Mouse (Mus musculus): Measurements from ENCODE around the gene Smim1. TPM values are rescaled to one million over a fixed set of nuclear protein-coding genes. Genes with fewer than 3 reads are reported as not detected.

Smim1 gene
- polyA plus RNA-seq (2014; fragmentation: Nextera tagmentation; extraction: Ambion mirVana), result 95.7 and 104 TPM in 2 replicates

- peaks cover 7% of the 10 kb centered on the region; the same call in 1 of the 2 replicates for H3K27me3 ChIP-seq (ENCODE audit: control insufficient read depth, insufficient read depth, low read length)
- no peaks in the 10 kb centered on the region for H3K9me3 ChIP-seq (replicated peaks; ENCODE audit: control insufficient read depth, low read length)
- H3K4me2 ChIP-seq, result peak within 1 kb of the TSS; percentile 77
- H3K27ac ChIP-seq (ENCODE audit: low read depth, low read length), result peak within 1 kb of the TSS; percentile 85
- peak; percentile 42 for ATAC-seq (replicated peaks; ENCODE audit: insufficient number of reproducible peaks, low FRiP score, low TSS enrichment)
- H3K9ac ChIP-seq (ENCODE audit: low read depth, low read length), result peak within 1 kb of the TSS; percentile 75
- WGBS (ENCODE audit: insufficient replicate concordance), result 3% methylated on average over 30 of the region's 33 CpGs
- peaks cover 44% of the 10 kb centered on the region for H3K4me1 ChIP-seq (ENCODE audit: control insufficient read depth, insufficient read depth, low read length)
- peaks cover 4% of the 10 kb centered on the region for H3K36me3 ChIP-seq (ENCODE audit: control insufficient read depth, insufficient read depth, low read length)
- peak within 1 kb of the TSS; percentile 58 for H3K4me3 ChIP-seq (ENCODE audit: low read depth, low read length)
Measured at GRCm38 (mm10) chr4:154025641-154026440, at the start of gene Smim1. Gene Smim1, minus strand, starts transcription at chr4:154026230.

DNA sequence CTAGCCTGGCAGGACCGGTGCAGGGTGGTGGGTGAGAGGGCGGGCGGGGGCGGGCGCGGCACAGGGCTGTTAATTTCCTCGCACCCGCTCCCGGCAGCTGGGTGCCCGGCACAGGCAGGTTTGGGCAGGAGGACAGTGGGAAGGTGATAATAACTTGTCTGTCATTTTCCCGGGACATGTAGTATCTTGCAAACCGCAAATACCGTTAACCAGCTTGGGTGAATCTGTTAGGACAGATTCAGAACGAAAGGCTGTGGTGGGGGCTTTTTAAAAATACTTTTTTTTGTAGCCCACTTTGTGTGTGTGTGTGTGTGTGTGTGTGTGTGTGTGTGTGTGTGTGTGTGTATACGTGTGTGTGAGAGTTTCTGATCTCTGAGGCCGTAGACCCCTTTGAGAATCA, 45.9 kb upstream of the Smim1 start:
- no peak overlapping the region for H3K27ac ChIP-seq (ENCODE audit: low read depth, low read length)
- H3K4me2 ChIP-seq, result no peak overlapping the region
- WGBS (ENCODE audit: insufficient replicate concordance), result 14% methylated on average over 13 of the region's 16 CpGs

GRCm38 (mm10) chr4:154071521-154071920, 45.5 kb upstream of the Smim1 start:
- Histone ChIP-seq H3K4me3 (ENCODE audit: low read depth, low read length) (no peak overlapping the region), H3K27me3 (ENCODE audit: control insufficient read depth, insufficient read depth, low read length) (peaks cover 52% of the 10 kb centered on the region), H3K27ac (ENCODE audit: low read depth, low read length) (no peak overlapping the region), H3K9ac (ENCODE audit: low read depth, low read length) (no peak overlapping the region), H3K9me3 (replicated peaks; ENCODE audit: control insufficient read depth, low read length) (no peaks in the 10 kb centered on the region), H3K36me3 (ENCODE audit: control insufficient read depth, insufficient read depth, low read length) (no peaks in the 10 kb centered on the region), H3K4me2 (no peak overlapping the region), H3K4me1 (ENCODE audit: control insufficient read depth, insufficient read depth, low read length) (no peaks in the 10 kb centered on the region)
- no peak for ATAC-seq (replicated peaks; ENCODE audit: insufficient number of reproducible peaks, low FRiP score, low TSS enrichment)
- 3% methylated on average over 15 of the region's 20 CpGs for WGBS (ENCODE audit: insufficient replicate concordance)

More for the DNA sequence above, 45.9 kb upstream of the Smim1 start:
- no peaks in the 10 kb centered on the region for H3K4me1 ChIP-seq (ENCODE audit: control insufficient read depth, insufficient read depth, low read length)
- H3K36me3 ChIP-seq (ENCODE audit: control insufficient read depth, insufficient read depth, low read length), result no peaks in the 10 kb centered on the region
- no peak overlapping the region for H3K9ac ChIP-seq (ENCODE audit: low read depth, low read length)
- no peaks in the 10 kb centered on the region for H3K9me3 ChIP-seq (replicated peaks; ENCODE audit: control insufficient read depth, low read length)
- no peak overlapping the region for H3K4me3 ChIP-seq (ENCODE audit: low read depth, low read length)
- ATAC-seq (replicated peaks; ENCODE audit: insufficient number of reproducible peaks, low FRiP score, low TSS enrichment), result no peak
- H3K27me3 ChIP-seq (ENCODE audit: control insufficient read depth, insufficient read depth, low read length), result peaks cover 53% of the 10 kb centered on the region

DNA sequence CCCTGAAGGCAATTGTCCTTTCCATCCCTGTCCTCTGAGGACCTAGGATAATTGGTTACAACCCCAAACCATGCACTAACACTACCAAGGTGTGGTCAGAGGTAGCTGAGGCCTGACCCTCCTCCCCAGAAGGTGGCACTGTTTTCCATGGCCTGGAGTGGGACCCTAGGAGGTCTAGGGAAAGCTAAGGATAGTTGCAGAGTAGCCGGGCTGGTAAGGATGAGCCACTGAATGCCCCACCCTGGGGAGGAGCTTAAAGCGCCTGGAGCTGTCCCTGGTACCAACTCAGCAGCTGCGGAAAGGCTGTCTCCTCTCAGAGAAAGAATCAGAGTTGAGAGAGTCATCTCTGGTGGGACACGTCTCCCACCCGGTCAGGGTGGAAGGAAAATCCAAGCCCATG, 44.9 kb upstream of the Smim1 start:
- H3K9ac ChIP-seq (ENCODE audit: low read depth, low read length), result no peak overlapping the region
- H3K36me3 ChIP-seq (ENCODE audit: control insufficient read depth, insufficient read depth, low read length), result no peaks in the 10 kb centered on the region
- H3K27me3 ChIP-seq (ENCODE audit: control insufficient read depth, insufficient read depth, low read length), result peaks cover 49% of the 10 kb centered on the region
- no peak overlapping the region for H3K4me3 ChIP-seq (ENCODE audit: low read depth, low read length)
- H3K27ac ChIP-seq (ENCODE audit: low read depth, low read length), result no peak overlapping the region
- no peaks in the 10 kb centered on the region for H3K4me1 ChIP-seq (ENCODE audit: control insufficient read depth, insufficient read depth, low read length)
- ATAC-seq (replicated peaks; ENCODE audit: insufficient number of reproducible peaks, low FRiP score, low TSS enrichment), result no peak
- no peaks in the 10 kb centered on the region for H3K9me3 ChIP-seq (replicated peaks; ENCODE audit: control insufficient read depth, low read length)
- 0% methylated on average over 5 of the region's 5 CpGs for whole genome bisulfite sequencing (ENCODE audit: insufficient replicate concordance)
- H3K4me2 ChIP-seq, result no peak overlapping the region

GRCm38 (mm10) chr4:154064827-154065773, 39.1 kb upstream of the Smim1 start:
- 55% methylated on average over 14 of the region's 14 CpGs for WGBS (ENCODE audit: insufficient replicate concordance)

DNA sequence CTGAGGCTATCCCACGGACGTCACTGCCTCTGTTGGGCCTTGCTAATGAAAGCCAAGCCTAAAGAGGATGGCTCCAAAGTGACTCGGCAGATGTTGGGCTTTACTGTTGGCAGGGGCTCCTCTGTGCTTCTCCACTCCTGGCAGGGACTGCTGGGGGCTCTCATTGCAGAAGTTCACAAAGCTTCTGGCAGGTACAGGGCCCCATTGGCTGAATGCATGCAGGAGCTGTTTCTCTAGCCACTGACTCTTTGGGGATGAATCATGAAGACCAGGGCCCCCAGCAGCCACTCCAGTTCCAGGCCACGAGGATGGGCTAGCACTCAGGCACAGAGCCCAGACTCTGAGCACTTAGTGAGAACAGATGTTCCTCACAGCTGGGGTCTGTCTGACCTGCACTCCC, 31.7 kb upstream of the Smim1 start:
- Histone ChIP-seq H3K4me3 (ENCODE audit: low read depth, low read length) (no peak overlapping the region), H3K4me2 (no peak overlapping the region), H3K9me3 (replicated peaks; ENCODE audit: control insufficient read depth, low read length) (no peaks in the 10 kb centered on the region), H3K4me1 (ENCODE audit: control insufficient read depth, insufficient read depth, low read length) (no peaks in the 10 kb centered on the region), H3K27me3 (ENCODE audit: control insufficient read depth, insufficient read depth, low read length) (peaks cover 15% of the 10 kb centered on the region), H3K27ac (ENCODE audit: low read depth, low read length) (no peak overlapping the region), H3K9ac (ENCODE audit: low read depth, low read length) (no peak overlapping the region), H3K36me3 (ENCODE audit: control insufficient read depth, insufficient read depth, low read length) (no peaks in the 10 kb centered on the region)
- 51% methylated on average over 4 of the region's 4 CpGs for WGBS (ENCODE audit: insufficient replicate concordance)
- ATAC-seq (replicated peaks; ENCODE audit: insufficient number of reproducible peaks, low FRiP score, low TSS enrichment), result no peak

More at GRCm38 (mm10) chr4:154064827-154065773, 39.1 kb upstream of the Smim1 start:
- no peaks in the 10 kb centered on the region for H3K36me3 ChIP-seq (ENCODE audit: control insufficient read depth, insufficient read depth, low read length)
- H3K4me1 ChIP-seq (ENCODE audit: control insufficient read depth, insufficient read depth, low read length), result no peaks in the 10 kb centered on the region
- H3K4me3 ChIP-seq (ENCODE audit: low read depth, low read length), result no peak overlapping the region
- H3K27me3 ChIP-seq (ENCODE audit: control insufficient read depth, insufficient read depth, low read length), result peaks cover 23% of the 10 kb centered on the region
- no peaks in the 10 kb centered on the region for H3K9me3 ChIP-seq (replicated peaks; ENCODE audit: control insufficient read depth, low read length)
- no peak overlapping the region for H3K4me2 ChIP-seq
- H3K27ac ChIP-seq (ENCODE audit: low read depth, low read length), result no peak overlapping the region
- no peak; the same call in 1 of the 2 replicates for ATAC-seq (replicated peaks; ENCODE audit: insufficient number of reproducible peaks, low FRiP score, low TSS enrichment)
- no peak overlapping the region for H3K9ac ChIP-seq (ENCODE audit: low read depth, low read length)

DNA sequence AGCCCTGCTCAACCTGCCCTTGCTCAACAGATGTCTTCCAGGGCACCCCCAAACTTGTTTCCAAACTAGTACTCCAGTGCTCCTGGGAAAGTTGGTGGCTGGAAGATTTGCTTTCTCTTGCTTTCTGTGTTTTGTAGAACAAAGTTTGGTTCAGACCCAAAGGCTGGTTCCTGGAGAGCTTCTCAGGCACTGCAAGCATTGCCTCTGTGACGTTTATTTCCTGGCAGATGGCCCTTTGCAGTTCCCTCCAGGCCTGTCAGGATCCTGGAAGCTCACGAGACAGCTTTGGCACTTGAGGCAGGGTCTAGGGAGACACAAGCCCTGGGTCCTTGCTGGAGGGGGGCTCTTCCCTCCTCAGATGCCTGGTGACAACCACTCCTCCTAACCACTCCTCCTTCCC, 30.6 kb upstream of the Smim1 start:
- Histone ChIP-seq H3K4me1 (ENCODE audit: control insufficient read depth, insufficient read depth, low read length) (no peaks in the 10 kb centered on the region), H3K4me3 (ENCODE audit: low read depth, low read length) (no peak overlapping the region), H3K27me3 (ENCODE audit: control insufficient read depth, insufficient read depth, low read length) (peaks cover 11% of the 10 kb centered on the region), H3K4me2 (no peak overlapping the region), H3K9me3 (replicated peaks; ENCODE audit: control insufficient read depth, low read length) (no peaks in the 10 kb centered on the region), H3K36me3 (ENCODE audit: control insufficient read depth, insufficient read depth, low read length) (no peaks in the 10 kb centered on the region), H3K27ac (ENCODE audit: low read depth, low read length) (no peak overlapping the region), H3K9ac (ENCODE audit: low read depth, low read length) (no peak overlapping the region)
- ATAC-seq (replicated peaks; ENCODE audit: insufficient number of reproducible peaks, low FRiP score, low TSS enrichment), result no peak
- 37% methylated on average over 2 of the region's 2 CpGs for WGBS (ENCODE audit: insufficient replicate concordance)

DNA sequence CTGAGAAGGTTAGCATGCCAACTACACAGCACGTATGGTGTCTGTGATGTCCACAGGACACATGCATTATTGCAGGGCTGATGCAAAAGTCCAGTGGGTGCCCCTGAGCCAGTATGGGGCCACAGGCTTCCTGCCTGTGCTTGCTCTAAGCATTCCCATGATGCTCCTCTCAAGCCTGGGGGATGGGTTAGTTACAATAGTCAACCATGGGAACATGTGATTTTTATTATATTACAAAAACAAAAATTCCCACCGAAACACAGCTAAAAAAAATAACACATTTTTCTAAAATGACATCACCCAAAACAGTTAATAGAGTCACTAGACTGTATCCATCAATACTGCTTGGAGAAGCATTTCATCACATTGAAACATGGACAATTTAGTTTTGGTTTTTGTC, 30.0 kb upstream of the Smim1 start:
- H3K27ac ChIP-seq (ENCODE audit: low read depth, low read length), result no peak overlapping the region
- no peak overlapping the region for H3K4me2 ChIP-seq
- H3K27me3 ChIP-seq (ENCODE audit: control insufficient read depth, insufficient read depth, low read length), result peaks cover 10% of the 10 kb centered on the region
- H3K4me3 ChIP-seq (ENCODE audit: low read depth, low read length), result no peak overlapping the region
- no peak for ATAC-seq (replicated peaks; ENCODE audit: insufficient number of reproducible peaks, low FRiP score, low TSS enrichment)
- no peaks in the 10 kb centered on the region for H3K4me1 ChIP-seq (ENCODE audit: control insufficient read depth, insufficient read depth, low read length)
- no peaks in the 10 kb centered on the region for H3K36me3 ChIP-seq (ENCODE audit: control insufficient read depth, insufficient read depth, low read length)
- 68% methylated on average over 2 of the region's 2 CpGs for WGBS (ENCODE audit: insufficient replicate concordance)
- H3K9ac ChIP-seq (ENCODE audit: low read depth, low read length), result no peak overlapping the region
- H3K9me3 ChIP-seq (replicated peaks; ENCODE audit: control insufficient read depth, low read length), result no peaks in the 10 kb centered on the region
